9 mouse cellular contexts compared by ENCODE assay signal in the genomic region with DNA sequence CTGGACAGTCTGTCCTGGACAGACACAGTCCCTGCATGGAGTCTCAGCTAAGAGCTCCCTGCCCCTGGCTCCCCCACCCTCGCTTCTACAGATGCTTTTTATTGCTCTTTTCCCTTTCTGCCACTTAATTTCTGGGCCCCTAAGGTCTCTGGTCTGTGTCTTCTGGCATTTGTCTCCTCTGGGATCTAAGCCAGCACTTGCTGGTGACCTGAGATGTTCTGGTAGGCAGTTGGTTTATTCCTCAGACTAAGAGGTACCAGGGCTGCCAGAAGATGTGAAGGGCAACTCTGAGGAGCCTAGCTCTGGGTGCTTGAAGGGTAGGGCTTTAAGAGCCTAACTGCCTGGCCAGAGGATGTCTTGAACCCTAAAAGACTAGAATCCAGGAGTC. TPM values are rescaled to one million over a fixed set of nuclear protein-coding genes. Genes with fewer than 3 reads are reported as not detected.
DNase-seq lines count a peak whose midpoint lies in the region; TF ChIP-seq lines count a peak whose summit lies in the region.
"Had no signal": no experiment of that assay in that cellular context is flagged by ENCODE, and none has a peak within 500 bp of the region (broad histone marks: within the 10 kb centered on the region; RNA-seq: fewer than 3 reads in every experiment).

No protein-coding gene starts in this region.

- intact Hi-C loops in left cerebral cortex, adult 2 months (cut with DNase I) = no loop called here

- no peak for TF ChIP-seq CTCF in left cerebral cortex, adult 2 months (IDR thresholded peaks at IDR 0.05)

- peak overlapping the region; percentile 84 for H3K27ac ChIP-seq in left cerebral cortex, adult 2 months
- H3K27ac ChIP-seq: midbrain, embryonic 12.5 days had no signal

- H3K4me3 ChIP-seq in left cerebral cortex, adult 2 months = no peak overlapping the region
- H3K4me3 ChIP-seq: midbrain, embryonic 12.5 days had no signal

- DNase-seq in cerebellum, adult 18-20 months = peak; percentile 52 to 54
- no peak for DNase-seq in cerebellum, adult 11 months
- no peak for DNase-seq in left cerebral cortex, adult 2 months (ENCODE audit: extremely low spot score in 1 of 2, low spot score in 2 of 2)
- no peak for DNase-seq in left cerebral cortex, adult 8-10 months (ENCODE audit: low spot score in 2 of 2)
- peak; percentile 47 for DNase-seq in gastrocnemius, postnatal 25 days
- DNase-seq in lung, postnatal 36 days = peak; percentile 41
- no peak for DNase-seq in right cerebral cortex, postnatal 25 days
- DNase-seq in testis, postnatal 10 days (ENCODE audit: low spot score) = no peak

RNA-seq across cellular contexts. Expression of a gene that starts 40.5 kb away (rescaled TPM):
- total RNA-seq in left cerebral cortex, adult 2 months (2021) = 10 to 100 TPM; 21.6 to 28.5 TPM
- 10 to 100 TPM; 13.5 to 19.2 (median 16.8) TPM for total RNA-seq in left cerebral cortex, adult 8-10 months (2022)
- total RNA-seq in gastrocnemius, postnatal 25 days (2021) = 1 to 10 TPM; 5.0 to 7.9 TPM

Comparison
In these comparisons a context has a peak if more than half of its experiments do, and no peak if none do; other contexts are left out.
1. DNase-seq: peak in cerebellum, adult 18-20 months (2 of 2), gastrocnemius, postnatal 25 days (single experiment) and lung, postnatal 36 days (single experiment); none in cerebellum, adult 11 months (single experiment), left cerebral cortex, adult 2 months (0 of 2), left cerebral cortex, adult 8-10 months (0 of 2), right cerebral cortex, postnatal 25 days (single experiment) and testis, postnatal 10 days (single experiment).